Mouse (Mus musculus): ENCODE data around the gene Scgb1b30. TPM values are rescaled to one million over a fixed set of nuclear protein-coding genes. Genes with fewer than 3 reads are reported as not detected.

Scgb1b30 gene
- polyA plus RNA-seq, 1 experiment: not detected

DNA sequence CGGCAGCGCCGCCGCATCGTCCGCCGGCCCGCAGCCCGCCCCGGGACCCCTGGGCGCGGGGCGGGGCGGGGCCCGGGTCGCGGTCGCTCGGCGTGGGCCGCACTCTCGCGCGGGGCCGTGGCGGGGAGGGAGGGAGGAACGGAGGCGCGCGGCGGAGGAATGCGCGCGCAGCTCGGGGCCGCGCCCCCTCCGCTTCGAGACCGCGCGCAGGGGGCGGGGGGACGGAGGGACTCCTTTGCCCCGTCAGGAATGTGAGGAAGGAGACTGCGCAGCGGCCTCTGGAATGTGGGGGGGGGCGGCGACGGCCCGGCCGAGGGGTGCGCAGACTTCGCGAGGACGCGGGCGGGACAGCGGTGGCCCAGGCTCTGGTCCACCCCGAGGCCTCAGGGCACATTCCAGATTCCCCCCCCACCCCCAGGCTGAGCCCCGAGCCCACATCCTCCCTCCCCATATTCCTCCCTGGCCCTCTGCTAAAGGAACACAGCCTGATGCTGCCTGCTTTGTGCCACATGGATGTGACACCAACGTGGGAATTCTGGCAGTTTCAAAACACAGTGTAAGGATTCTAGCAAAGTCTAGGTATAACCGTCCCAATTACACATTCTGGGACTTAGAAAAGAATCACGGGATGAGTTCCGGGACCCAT is 38.0 kb downstream of the Scgb1b30 start, which contains the start of gene Wtip:
Gene Wtip, minus strand, starts transcription at position 152 of the 646 bp plus-strand sequence.
- Histone ChIP-seq H3K27me3 (ENCODE audit: control insufficient read depth, insufficient read depth, low read length) (peaks cover 9% of the 10 kb centered on the region; the same call in 1 of the 2 replicates), H3K27ac (ENCODE audit: insufficient read depth, low read depth, low read length) (no peak within 1 kb of the TSS), H3K4me1 (ENCODE audit: control insufficient read depth, insufficient read depth, insufficient read length, low read length) (no peaks in the 10 kb centered on the region), H3K4me3 (ENCODE audit: low read depth, low read length) (peak within 1 kb of the TSS; percentile 79), H3K36me3 (ENCODE audit: control insufficient read depth, insufficient read depth, low read length) (no peaks in the 10 kb centered on the region)
- WGBS: 3% methylated on average over 51 of the region's 65 CpGs
- TF ChIP-seq CTCF (IDR thresholded peaks at IDR 0.05; ENCODE audit: extremely low read depth, insufficient read length, insufficient replicate concordance, low read depth, low read length): no peak
- TF ChIP-seq POLR2A (IDR thresholded peaks at IDR 0.05; ENCODE audit: low read depth, low read length): 0 out of 2 replicates have a peak, but pooled peaks have one; percentile 18

DNA sequence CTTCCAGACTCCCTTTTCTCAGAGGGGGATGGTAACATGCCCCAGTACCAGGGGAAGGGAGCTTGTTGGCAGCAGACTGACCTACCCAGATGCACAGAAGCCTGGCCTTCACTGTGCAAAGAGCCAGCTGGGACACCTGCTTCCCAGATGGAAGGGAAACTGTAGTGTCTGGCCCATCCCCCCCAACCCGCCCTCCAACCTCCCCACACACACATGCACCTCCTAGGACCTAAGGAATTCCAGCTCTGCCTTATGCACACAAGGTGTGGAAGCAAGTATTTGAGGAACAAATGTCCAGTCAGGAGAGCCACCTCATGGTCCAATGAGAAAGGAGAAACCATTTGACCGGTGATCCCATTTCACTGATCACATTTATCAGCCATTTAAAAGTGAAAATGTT is 39.1 kb downstream of the Scgb1b30 start:
- Histone ChIP-seq H3K4me1 (ENCODE audit: control insufficient read depth, insufficient read depth, insufficient read length, low read length) (no peaks in the 10 kb centered on the region), H3K36me3 (ENCODE audit: control insufficient read depth, insufficient read depth, low read length) (no peaks in the 10 kb centered on the region), H3K27ac (ENCODE audit: insufficient read depth, low read depth, low read length) (no peak overlapping the region), H3K27me3 (ENCODE audit: control insufficient read depth, insufficient read depth, low read length) (peaks cover 9% of the 10 kb centered on the region; the same call in 1 of the 2 replicates), H3K4me3 (ENCODE audit: low read depth, low read length) (no peak overlapping the region)
- TF ChIP-seq CTCF (IDR thresholded peaks at IDR 0.05; ENCODE audit: extremely low read depth, insufficient read length, insufficient replicate concordance, low read depth, low read length) (no peak), POLR2A (IDR thresholded peaks at IDR 0.05; ENCODE audit: low read depth, low read length) (no peak)
- 76% methylated on average over 2 of the region's 2 CpGs for WGBS

DNA sequence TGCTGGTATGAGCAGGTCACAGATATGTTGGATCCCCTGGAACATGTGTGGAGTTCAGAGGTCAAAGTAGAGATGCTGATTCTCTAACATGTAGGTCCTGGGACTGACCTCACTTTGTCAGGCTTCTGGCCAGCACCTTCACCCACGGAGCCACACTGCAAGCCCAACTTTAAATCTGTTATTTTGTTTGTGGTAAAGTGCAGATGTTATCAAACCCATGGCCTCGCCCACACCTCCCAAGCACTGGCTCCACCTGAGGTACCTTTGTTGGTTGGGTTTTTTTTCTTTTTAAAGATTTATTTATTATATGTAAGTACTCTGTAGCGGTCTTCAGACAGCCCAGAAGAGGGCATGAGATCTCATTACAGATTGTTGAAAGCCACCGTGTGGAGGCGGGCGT is 44.3 kb downstream of the Scgb1b30 start:
- Histone ChIP-seq H3K36me3 (ENCODE audit: control insufficient read depth, insufficient read depth, low read length) (peaks cover 38% of the 10 kb centered on the region), H3K4me1 (ENCODE audit: control insufficient read depth, insufficient read depth, insufficient read length, low read length) (no peaks in the 10 kb centered on the region), H3K4me3 (ENCODE audit: low read depth, low read length) (no peak overlapping the region), H3K27ac (ENCODE audit: insufficient read depth, low read depth, low read length) (no peak overlapping the region), H3K27me3 (ENCODE audit: control insufficient read depth, insufficient read depth, low read length) (no peaks in the 10 kb centered on the region)
- no peak for TF ChIP-seq CTCF (IDR thresholded peaks at IDR 0.05; ENCODE audit: extremely low read depth, insufficient read length, insufficient replicate concordance, low read depth, low read length)
- TF ChIP-seq POLR2A (IDR thresholded peaks at IDR 0.05; ENCODE audit: low read depth, low read length): no peak
- 81% methylated on average over 6 of the region's 6 CpGs for WGBS

DNA sequence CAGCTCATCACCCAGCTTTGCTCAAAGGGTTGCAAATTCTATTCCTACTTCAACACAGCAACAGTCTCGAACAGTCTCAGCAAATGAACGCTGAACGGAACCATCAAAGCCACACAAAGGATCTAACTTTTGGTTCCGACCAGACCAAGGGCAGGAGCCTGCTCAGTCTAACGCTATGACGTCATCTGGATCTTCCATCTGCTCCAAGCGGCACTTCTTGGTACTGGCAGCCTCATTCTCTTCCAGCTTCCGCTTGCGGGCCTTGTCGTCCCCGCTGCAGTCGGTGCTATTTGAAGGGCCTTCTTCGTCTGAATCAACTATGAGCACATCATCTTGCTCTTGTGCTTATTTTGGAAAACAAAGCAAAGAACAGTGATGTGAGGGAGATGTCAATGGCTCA is 45.9 kb downstream of the Scgb1b30 start:
- 95% methylated on average over 13 of the region's 13 CpGs for WGBS
- Histone ChIP-seq H3K4me1 (ENCODE audit: control insufficient read depth, insufficient read depth, insufficient read length, low read length) (no peaks in the 10 kb centered on the region), H3K27ac (ENCODE audit: insufficient read depth, low read depth, low read length) (no peak overlapping the region), H3K27me3 (ENCODE audit: control insufficient read depth, insufficient read depth, low read length) (no peaks in the 10 kb centered on the region), H3K36me3 (ENCODE audit: control insufficient read depth, insufficient read depth, low read length) (peaks cover 50% of the 10 kb centered on the region), H3K4me3 (ENCODE audit: low read depth, low read length) (no peak overlapping the region)
- TF ChIP-seq POLR2A (IDR thresholded peaks at IDR 0.05; ENCODE audit: low read depth, low read length) (no peak), CTCF (IDR thresholded peaks at IDR 0.05; ENCODE audit: extremely low read depth, insufficient read length, insufficient replicate concordance, low read depth, low read length) (no peak)

DNA sequence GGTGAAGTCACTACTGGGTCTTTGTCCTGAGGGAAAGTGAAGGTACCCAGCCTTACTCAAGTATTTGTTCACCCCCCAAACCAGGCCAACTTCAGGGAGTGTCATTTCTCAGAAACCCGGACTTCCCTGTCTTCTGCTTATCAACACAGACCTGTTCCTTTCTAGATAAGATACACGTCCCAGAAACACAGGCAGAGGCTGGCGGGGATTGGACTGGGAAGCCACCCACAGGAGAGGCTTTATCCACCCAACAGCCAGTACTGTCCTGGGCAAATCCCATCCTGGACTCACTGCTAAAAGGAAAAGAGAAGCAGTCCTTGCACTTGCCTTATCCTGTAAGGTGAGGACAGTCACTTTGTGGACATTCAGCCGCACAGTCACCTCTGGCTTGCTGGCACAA is 52.0 kb downstream of the Scgb1b30 start:
- H3K27me3 ChIP-seq (ENCODE audit: control insufficient read depth, insufficient read depth, low read length): no peaks in the 10 kb centered on the region
- peaks cover 6% of the 10 kb centered on the region for H3K4me1 ChIP-seq (ENCODE audit: control insufficient read depth, insufficient read depth, insufficient read length, low read length)
- 50% methylated on average over 4 of the region's 4 CpGs for WGBS
- H3K4me3 ChIP-seq (ENCODE audit: low read depth, low read length): no peak overlapping the region
- peak overlapping the region; percentile 46 for H3K27ac ChIP-seq (ENCODE audit: insufficient read depth, low read depth, low read length)
- no peak for TF ChIP-seq POLR2A (IDR thresholded peaks at IDR 0.05; ENCODE audit: low read depth, low read length)
- TF ChIP-seq CTCF (IDR thresholded peaks at IDR 0.05; ENCODE audit: extremely low read depth, insufficient read length, insufficient replicate concordance, low read depth, low read length): no peak
- H3K36me3 ChIP-seq (ENCODE audit: control insufficient read depth, insufficient read depth, low read length): peaks cover 78% of the 10 kb centered on the region

Other genes starting within 250 kb of the Scgb1b30 start
- not detected in 2 replicates for gene Scgb2b26, start 150.4 kb upstream of the Scgb1b30 start, polyA plus RNA-seq (2012; rRNA removed)
- gene Scgb2b27, start 81.5 kb upstream of the Scgb1b30 start, polyA plus RNA-seq (2012; rRNA removed): not detected in 2 replicates
- not detected in 2 replicates for gene Scgb1b27, start 73.9 kb upstream of the Scgb1b30 start, polyA plus RNA-seq (2012; rRNA removed)
- gene Wtip, start 37.8 kb downstream of the Scgb1b30 start, polyA plus RNA-seq (2012; rRNA removed): 10.6 and 12.7 TPM in 2 replicates
- 6.6 and 13.2 TPM in 2 replicates for gene Uba2, start 74.2 kb downstream of the Scgb1b30 start, polyA plus RNA-seq (2012; rRNA removed)
- gene Pdcd2l, start 101.2 kb downstream of the Scgb1b30 start, polyA plus RNA-seq (2012; rRNA removed): 13.7 and 15.2 TPM in 2 replicates
- gene Gpi1, start 134.9 kb downstream of the Scgb1b30 start, polyA plus RNA-seq (2012; rRNA removed): 291 and 420 TPM in 2 replicates
- not detected in 2 replicates for gene Gm6096, start 155.6 kb downstream of the Scgb1b30 start, polyA plus RNA-seq (2012; rRNA removed)
- 7.5 and 15.8 TPM in 2 replicates for gene 4931406P16Rik, start 218.1 kb downstream of the Scgb1b30 start, polyA plus RNA-seq (2012; rRNA removed)

All from small intestine, adult 2 months (tissue).